ENCODE assay signal across 1 mouse cellular context in the genomic region with DNA sequence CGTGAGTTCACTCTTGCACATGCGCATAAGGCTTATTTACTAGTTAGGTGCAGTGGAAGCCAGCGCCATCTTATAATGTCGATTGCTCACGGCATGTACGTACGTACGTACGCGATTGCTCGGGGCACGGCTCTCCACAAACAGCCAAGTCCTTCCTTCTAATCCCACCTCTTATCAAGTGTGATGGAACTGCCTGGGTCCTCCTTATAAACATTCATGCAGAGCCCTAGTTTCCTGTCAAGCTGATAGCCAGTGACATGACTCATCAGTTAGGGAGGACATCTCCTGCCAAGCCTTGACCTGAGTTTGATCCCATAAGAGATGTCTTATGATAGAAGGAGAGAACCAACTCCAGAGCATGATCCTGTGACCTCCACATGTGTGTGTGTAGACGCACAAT.
A peak's percentile ranks its signal among the peaks of the same experiment; 100 is the strongest.
TF ChIP-seq lines count a peak whose summit lies in the region.

No protein-coding gene starts in this region.

TF ChIP-seq in MEL, 35 proteins besides CTCF, POLR2A, EP300 and RAD21:
- TF ChIP-seq ETS1 (IDR thresholded peaks at IDR 0.05; ENCODE audit: low read depth, low read length) (0 out of 2 replicates have a peak, but pooled peaks have one; percentile 55), GATA1 (IDR thresholded peaks at IDR 0.05; ENCODE audit: low read depth, low read length) (peak; percentile 42; the same call in 1 of the 2 replicates), TCF12 (IDR thresholded peaks at IDR 0.05; ENCODE audit: low read depth, low read length) (peak; percentile 29; the same call in 1 of the 2 replicates), TAL1 (IDR thresholded peaks at IDR 0.05; ENCODE audit: low read length) (0 out of 2 replicates have a peak, but pooled peaks have one; percentile 27), CHD2 (IDR thresholded peaks at IDR 0.05; ENCODE audit: low read length) (no peak), USF2 (IDR thresholded peaks at IDR 0.05; ENCODE audit: borderline replicate concordance in 1 of 2, insufficient read depth in 1 of 2, low read depth in 1 of 2, low read length in 2 of 2) (no peak)
